Mouse (Mus musculus) midbrain, embryonic 13.5 days (tissue): ENCODE results near the gene Haus5. TPM values are rescaled to one million over a fixed set of nuclear protein-coding genes. Genes with fewer than 3 reads are reported as not detected.

Source experiments
- polyA plus RNA-seq: library from polyadenylated mRNA; unstranded; fragments of >200 nt; fragmentation: Nextera tagmentation; extraction: Ambion mirVana; gene quantifications from 2 replicates; pipeline ENCODE4 v1.2.1, GENCODE M21; 2015

Gene Haus5
- polyA plus RNA-seq, 1 experiment from 2014 or later: 37.0 TPM

Other genes with a start within 250 kb of the Haus5 start
- 0.54 TPM in 1 of 2 replicates, not detected in the other for gene Hcst, start 245.1 kb downstream of the Haus5 start, polyA plus RNA-seq
- 1.2 and 1.3 TPM in 2 replicates for gene Nfkbid, start 243.3 kb downstream of the Haus5 start, polyA plus RNA-seq
- 521 and 559 TPM in 2 replicates for gene Aplp1, start 219.5 kb downstream of the Haus5 start, polyA plus RNA-seq
- gene Kirrel2, start 207.3 kb downstream of the Haus5 start, polyA plus RNA-seq: 3.1 and 3.6 TPM in 2 replicates
- 0.78 and 0.94 TPM in 2 replicates for gene Nphs1, start 206.7 kb downstream of the Haus5 start, polyA plus RNA-seq
- gene Prodh2, start 171.4 kb downstream of the Haus5 start, polyA plus RNA-seq: not detected in 2 replicates
- gene Arhgap33, start 129.9 kb downstream of the Haus5 start, polyA plus RNA-seq: 106 and 114 TPM in 2 replicates
- gene Hspb6, start 112.8 kb downstream of the Haus5 start, polyA plus RNA-seq: 5.7 and 6.6 TPM in 2 replicates
- gene Proser3, start 112.7 kb downstream of the Haus5 start, polyA plus RNA-seq: 8.7 and 12.3 TPM in 2 replicates
- 54.4 and 60.4 TPM in 2 replicates for gene Lin37, start 105.2 kb downstream of the Haus5 start, polyA plus RNA-seq
- 92.5 and 102 TPM in 2 replicates for gene U2af1l4, start 101.7 kb downstream of the Haus5 start, polyA plus RNA-seq
- gene Gm49396, start 101.7 kb downstream of the Haus5 start, polyA plus RNA-seq: 20.7 and 22.6 TPM in 2 replicates
- gene Psenen, start 101.4 kb downstream of the Haus5 start, polyA plus RNA-seq: 131 and 133 TPM in 2 replicates
- gene Igflr1, start 99.6 kb downstream of the Haus5 start, polyA plus RNA-seq: 4.8 and 6.6 TPM in 2 replicates
- gene Kmt2b, start 76.3 kb downstream of the Haus5 start, polyA plus RNA-seq: 12.9 and 13.3 TPM in 2 replicates
- 0.14 and 0.31 TPM in 2 replicates for gene Zbtb32, start 66.1 kb downstream of the Haus5 start, polyA plus RNA-seq
- gene Upk1a, start 52.1 kb downstream of the Haus5 start, polyA plus RNA-seq: 0.46 and 0.73 TPM in 2 replicates
- gene Cox6b1, start 38.8 kb downstream of the Haus5 start, polyA plus RNA-seq: 1,046 and 1,055 TPM in 2 replicates
- gene Etv2, start 29.1 kb downstream of the Haus5 start, polyA plus RNA-seq: not detected in 2 replicates
- gene Rbm42, start 14.7 kb downstream of the Haus5 start, polyA plus RNA-seq: 130 and 153 TPM in 2 replicates
- gene Pmis2, start 6.6 kb upstream of the Haus5 start, polyA plus RNA-seq: not detected in 2 replicates
- not detected in 2 replicates for gene 2200002J24Rik, start 33.9 kb upstream of the Haus5 start, polyA plus RNA-seq
- gene Atp4a, start 47.2 kb upstream of the Haus5 start, polyA plus RNA-seq: 0.62 and 1.3 TPM in 2 replicates
- gene Tmem147, start 64.5 kb upstream of the Haus5 start, polyA plus RNA-seq: 200 and 203 TPM in 2 replicates
- gene Gapdhs, start 78.7 kb upstream of the Haus5 start, polyA plus RNA-seq: 1.1 and 2.2 TPM in 2 replicates
- gene Sbsn, start 86.5 kb upstream of the Haus5 start, polyA plus RNA-seq: 2.3 TPM in 2 replicates
- 0.27 and 0.57 TPM in 2 replicates for gene Dmkn, start 98.8 kb upstream of the Haus5 start, polyA plus RNA-seq
- gene Krtdap, start 122.9 kb upstream of the Haus5 start, polyA plus RNA-seq: not detected in 2 replicates
- gene Ffar2, start 158.8 kb upstream of the Haus5 start, polyA plus RNA-seq: 0.17 and 0.50 TPM in 2 replicates
- gene Ffar3, start 191.2 kb upstream of the Haus5 start, polyA plus RNA-seq: not detected in 2 replicates
- not detected in 2 replicates for gene Ffar1, start 196.6 kb upstream of the Haus5 start, polyA plus RNA-seq
- not detected in 2 replicates for gene Cd22, start 215.3 kb upstream of the Haus5 start, polyA plus RNA-seq
- gene Mag, start 249.9 kb upstream of the Haus5 start, polyA plus RNA-seq: 1.3 and 1.5 TPM in 2 replicates